Mouse (Mus musculus) G1E (cell line): ENCODE measurements around the gene Serpini2. TPM values are rescaled to one million over a fixed set of nuclear protein-coding genes. Genes with fewer than 3 reads are reported as not detected.
"Not testable (repeated sequence)": the region's sequence is repeated elsewhere in the genome, so short reads cannot be mapped to it uniquely, and the experiment has no call there.

Experiments
- ATAC-seq: 2 replicates; pipeline ENCODE4 v1.8.0; 2016; ENCODE audit warnings: mild to moderate bottlenecking; ENCODE audit not compliant: insufficient number of reproducible peaks, poor library complexity, low FRiP score, severe bottlenecking; ENCODE audit errors: extremely low read depth
- DNase-seq: peaks from one replicate; pipeline ENCODE4 v3.0.0; 2012; ENCODE audit warnings: low spot score
- H3K27me3 ChIP-seq: 2 replicates; pipeline ENCODE4 v1.6.1; 2012; ENCODE audit warnings: mild to moderate bottlenecking, low read length, inconsistent platforms; ENCODE audit not compliant: insufficient read depth
- H3K36me3 ChIP-seq: replicated peaks from 2 replicates; pipeline ENCODE3; 2012; ENCODE audit warnings: mild to moderate bottlenecking, inconsistent platforms
- H3K4me1 ChIP-seq: 2 replicates; pipeline ENCODE4 v1.6.1; 2012; ENCODE audit warnings: low read depth, low read length, inconsistent platforms, mixed read lengths; ENCODE audit not compliant: insufficient read depth
- H3K4me3 ChIP-seq: 2 replicates; pipeline ENCODE4 v1.5.1; 2012; ENCODE audit warnings: low read depth, mild to moderate bottlenecking, inconsistent platforms, low read length, moderate library complexity, mixed read lengths
- H3K9me3 ChIP-seq: replicated peaks from 2 replicates; pipeline ENCODE4 v1.6.1; 2012; ENCODE audit warnings: inconsistent platforms
- CTCF ChIP-seq: IDR thresholded peaks from 2 replicates; pipeline ENCODE4 v1.5.1; 2012; ENCODE audit warnings: low read depth, low read length, inconsistent platforms, mixed read lengths
- GATA1 ChIP-seq: IDR thresholded peaks from 2 replicates; pipeline ENCODE4 v1.6.1; 2012; ENCODE audit warnings: borderline replicate concordance, low read length, inconsistent platforms, mixed read lengths
- GATA2 ChIP-seq: IDR thresholded peaks from 2 replicates; pipeline ENCODE4 v1.6.1; 2012; ENCODE audit warnings: low read depth, low read length, inconsistent platforms, borderline replicate concordance
- POLR2AphosphoS5 ChIP-seq: IDR thresholded peaks from 2 replicates; pipeline ENCODE4 v1.6.1; 2012; ENCODE audit warnings: low read depth, low read length, inconsistent platforms; ENCODE audit not compliant: insufficient replicate concordance
- TAL1 ChIP-seq: conservative IDR thresholded peaks from 2 replicates; pipeline ENCODE4 v1.6.1; 2012; ENCODE audit warnings: low read depth, low read length, inconsistent platforms, mixed read lengths
- polyA plus RNA-seq: library from polyadenylated mRNA; stranded (reverse); fragments of >175 nt; gene quantifications from 2 replicates; pipeline ENCODE4 v1.2.3, GENCODE M21; 2012
- total RNA-seq, 2 experiments: library from RNA; stranded (forward) in 1 of 2; stranded (reverse) in 1 of 2; fragments of 200-1000 nt in 1 of 2; fragments of >200 nt in 1 of 2; fragmentation: Nextera tagmentation in 1 of 2; gene quantifications; 2 replicates each; pipeline ENCODE4 v1.2.3; 2014 to 2017

Serpini2 gene
- total RNA-seq (2014; fragmentation: Nextera tagmentation) (not detected in 2 replicates), total RNA-seq (2017) (0.11 TPM in 1 of 2 replicates, not detected in the other), polyA plus RNA-seq (not detected in 2 replicates)

GRCm38 (mm10) chr3:75269978-75270377 is at the start of gene Serpini2:
TSS of gene Serpini2 (minus strand) at chr3:75270078.
- no peak for TF ChIP-seq GATA1
- TF ChIP-seq POLR2AphosphoS5, result no peak
- TF ChIP-seq CTCF, result no peak
- TF ChIP-seq TAL1, result no peak
- no peak for TF ChIP-seq GATA2
- DNase-seq, result no peak
- H3K9me3 ChIP-seq, result no peaks in the 10 kb centered on the region
- H3K4me3 ChIP-seq, result no peak within 1 kb of the TSS
- no peaks in the 10 kb centered on the region for H3K36me3 ChIP-seq
- H3K27me3 ChIP-seq, result no peaks in the 10 kb centered on the region
- no peak for ATAC-seq
- no peaks in the 10 kb centered on the region for H3K4me1 ChIP-seq

- H3K27me3 ChIP-seq, result no peaks in the 10 kb centered on the region
- TF ChIP-seq GATA2, result no peak
- no peak for TF ChIP-seq POLR2AphosphoS5
- TF ChIP-seq GATA1, result no peak
- TF ChIP-seq TAL1, result no peak
- TF ChIP-seq CTCF, result no peak
- no peaks in the 10 kb centered on the region for H3K36me3 ChIP-seq
- H3K4me3 ChIP-seq, result no peak overlapping the region
- H3K4me1 ChIP-seq, result no peaks in the 10 kb centered on the region
- ATAC-seq (no peak), DNase-seq (no peak)
- no peaks in the 10 kb centered on the region for H3K9me3 ChIP-seq
Observed at GRCm38 (mm10) chr3:75308861-75309260, 39.0 kb upstream of the Serpini2 start.

DNA sequence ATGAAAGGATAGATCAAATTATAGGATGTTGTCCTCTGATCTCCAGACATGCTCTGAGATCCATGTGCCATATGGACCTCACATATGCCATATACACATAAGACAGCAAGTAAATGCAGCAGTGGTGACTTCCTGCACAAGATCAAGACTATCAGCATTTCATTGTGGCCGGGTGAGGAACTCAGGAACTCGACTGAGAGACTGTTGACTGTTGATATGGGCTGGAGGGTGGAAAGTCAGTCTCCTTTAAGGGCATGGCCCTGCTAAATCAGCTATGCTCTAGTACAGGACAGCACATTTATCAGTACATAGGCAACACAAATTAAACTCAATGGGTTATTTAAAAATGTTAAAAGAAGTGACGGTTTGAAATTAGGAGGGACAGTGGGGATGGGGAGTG is 38.4 kb upstream of the Serpini2 start:
- Histone ChIP-seq H3K4me3 (no peak overlapping the region), H3K27me3 (no peaks in the 10 kb centered on the region), H3K4me1 (no peaks in the 10 kb centered on the region), H3K36me3 (no peaks in the 10 kb centered on the region), H3K9me3 (no peaks in the 10 kb centered on the region)
- TF ChIP-seq POLR2AphosphoS5 (no peak), GATA2 (no peak), TAL1 (no peak), CTCF (no peak), GATA1 (no peak)
- no peak for DNase-seq
- ATAC-seq, result no peak

GRCm38 (mm10) chr3:75305584-75305983 is 35.7 kb upstream of the Serpini2 start:
- no peaks in the 10 kb centered on the region for H3K36me3 ChIP-seq
- no peaks in the 10 kb centered on the region for H3K4me1 ChIP-seq
- no peak for DNase-seq
- no peak overlapping the region for H3K4me3 ChIP-seq
- no peak for TF ChIP-seq POLR2AphosphoS5
- no peak for TF ChIP-seq TAL1
- no peak for TF ChIP-seq CTCF
- TF ChIP-seq GATA2, result no peak
- TF ChIP-seq GATA1, result no peak
- no peaks in the 10 kb centered on the region for H3K9me3 ChIP-seq
- ATAC-seq, result no peak
- H3K27me3 ChIP-seq, result no peaks in the 10 kb centered on the region

- H3K36me3 ChIP-seq, result no peaks in the 10 kb centered on the region
- no peak overlapping the region for H3K4me3 ChIP-seq
- H3K9me3 ChIP-seq, result no peaks in the 10 kb centered on the region
- H3K4me1 ChIP-seq, result no peaks in the 10 kb centered on the region
- TF ChIP-seq TAL1 (no peak), GATA2 (no peak)
- DNase-seq, result no peak
- H3K27me3 ChIP-seq, result no peaks in the 10 kb centered on the region
- no peak for ATAC-seq
Observed at GRCm38 (mm10) chr3:75304621-75305020, 34.7 kb upstream of the Serpini2 start.

DNA sequence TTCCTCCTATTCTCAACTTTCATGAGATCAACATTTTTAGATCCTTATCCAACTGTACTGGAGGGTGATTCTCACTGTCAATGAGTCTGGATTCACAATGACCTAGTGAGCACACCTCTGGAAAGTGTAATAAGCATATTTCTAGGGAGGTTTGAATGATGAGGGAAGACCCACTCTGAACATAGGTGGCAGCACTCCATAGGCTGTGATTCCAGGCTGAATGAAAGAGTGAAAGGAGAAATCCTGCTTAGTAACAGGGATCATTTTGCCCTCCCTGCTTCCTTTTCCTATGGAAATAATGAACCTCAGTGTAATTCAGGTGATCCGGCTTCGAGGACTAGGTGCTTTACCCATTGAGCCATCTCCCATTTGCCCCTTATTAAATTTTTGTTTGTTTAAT is 31.2 kb upstream of the Serpini2 start:
- DNase-seq, result no peak
- H3K4me1 ChIP-seq, result no peaks in the 10 kb centered on the region
- no peaks in the 10 kb centered on the region for H3K9me3 ChIP-seq

GRCm38 (mm10) chr3:75299464-75299863 is 29.6 kb upstream of the Serpini2 start:
- not testable (repeated sequence) for H3K4me3 ChIP-seq, DNase-seq, H3K4me1 ChIP-seq, ATAC-seq, H3K9me3 ChIP-seq, H3K27me3 ChIP-seq, H3K36me3 ChIP-seq

More for the DNA sequence above, 31.2 kb upstream of the Serpini2 start:
- no peak for TF ChIP-seq GATA2
- TF ChIP-seq GATA1, result no peak
- no peak for TF ChIP-seq POLR2AphosphoS5
- no peak for TF ChIP-seq TAL1
- no peak for TF ChIP-seq CTCF
- Histone ChIP-seq H3K36me3 (no peaks in the 10 kb centered on the region), H3K4me3 (no peak overlapping the region), H3K27me3 (no peaks in the 10 kb centered on the region)
- ATAC-seq, result no peak
